Mouse (Mus musculus): ENCODE measurements around the gene Cacna1d. TPM values are rescaled to one million over a fixed set of nuclear protein-coding genes. Genes with fewer than 3 reads are reported as not detected.

The Cacna1d gene
- polyA plus RNA-seq, 1 experiment from 2014 or later = 1.4 TPM

GRCm38 (mm10) chr14:30291389-30292134 lies 199.7 kb downstream of the Cacna1d start:
- no peaks in the 10 kb centered on the region for H3K27me3 ChIP-seq (ENCODE audit: control insufficient read depth, insufficient read depth, low read length)
- H3K4me2 ChIP-seq (ENCODE audit: low read depth) = no peak overlapping the region
- H3K36me3 ChIP-seq (ENCODE audit: control insufficient read depth, insufficient read depth, low read length) = no peaks in the 10 kb centered on the region
- no peaks in the 10 kb centered on the region for H3K9me3 ChIP-seq (ENCODE audit: control insufficient read depth, low read length)
- ATAC-seq (ENCODE audit: insufficient read depth, low FRiP score, low TSS enrichment) (no peak), DNase-seq (ENCODE audit: low spot score) (no peak)
- WGBS = 76% methylated on average over 9 of the region's 9 CpGs
- H3K9ac ChIP-seq (ENCODE audit: low read length) = no peak overlapping the region
- H3K4me3 ChIP-seq (ENCODE audit: low read depth, low read length) = no peak overlapping the region
- H3K4me1 ChIP-seq (ENCODE audit: control insufficient read depth, insufficient read depth, low read length) = no peaks in the 10 kb centered on the region
- H3K27ac ChIP-seq (ENCODE audit: low read depth, low read length) = no peak overlapping the region

DNA sequence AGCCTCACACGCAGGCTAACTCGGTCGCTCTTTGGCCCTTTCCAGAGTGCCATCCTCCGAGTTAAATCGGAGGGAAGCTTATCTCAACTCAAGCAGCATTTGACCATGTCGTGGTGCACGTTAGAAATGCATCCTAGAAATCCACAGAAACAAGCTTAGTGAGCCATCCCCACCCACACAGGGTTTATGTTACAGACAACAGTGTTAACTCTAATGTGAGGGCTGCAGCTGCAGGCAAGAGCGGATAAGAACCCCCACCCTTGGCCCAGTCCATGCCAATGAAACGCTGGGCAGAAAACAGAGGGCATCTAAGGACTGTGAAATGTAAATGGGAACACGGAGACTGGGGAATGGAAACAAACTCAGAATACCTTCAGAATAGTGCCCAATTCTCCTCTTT lies 206.8 kb downstream of the Cacna1d start:
- ATAC-seq (ENCODE audit: insufficient read depth, low FRiP score, low TSS enrichment) (no peak), DNase-seq (ENCODE audit: low spot score) (no peak)
- Histone ChIP-seq H3K9me3 (ENCODE audit: control insufficient read depth, low read length) (no peaks in the 10 kb centered on the region), H3K27ac (ENCODE audit: low read depth, low read length) (no peak overlapping the region), H3K4me2 (ENCODE audit: low read depth) (no peak overlapping the region), H3K27me3 (ENCODE audit: control insufficient read depth, insufficient read depth, low read length) (no peaks in the 10 kb centered on the region), H3K4me3 (ENCODE audit: low read depth, low read length) (no peak overlapping the region), H3K9ac (ENCODE audit: low read length) (no peak overlapping the region), H3K36me3 (ENCODE audit: control insufficient read depth, insufficient read depth, low read length) (no peaks in the 10 kb centered on the region), H3K4me1 (ENCODE audit: control insufficient read depth, insufficient read depth, low read length) (no peaks in the 10 kb centered on the region)
- WGBS = 83% methylated on average over 10 of the region's 10 CpGs

DNA sequence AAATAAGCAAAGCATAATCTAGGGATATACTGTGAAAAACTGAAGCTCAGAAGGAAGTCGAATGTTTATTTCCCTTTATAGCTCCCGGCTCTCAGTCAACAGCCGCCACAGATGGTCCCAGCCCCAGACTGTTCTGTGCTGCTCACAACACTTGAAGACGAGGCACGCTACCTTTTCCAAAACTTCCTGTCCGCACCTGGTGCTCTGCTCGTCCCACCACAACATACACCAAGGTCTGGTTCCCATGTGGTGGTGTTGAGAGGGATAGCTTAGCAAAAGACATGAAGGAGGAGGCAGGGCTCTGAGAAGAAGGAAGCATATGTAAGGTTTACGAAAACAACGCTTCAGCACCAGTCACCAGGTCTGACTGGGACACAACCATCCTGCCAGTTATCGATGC lies 207.2 kb downstream of the Cacna1d start:
- Histone ChIP-seq H3K9me3 (ENCODE audit: control insufficient read depth, low read length) (no peaks in the 10 kb centered on the region), H3K27me3 (ENCODE audit: control insufficient read depth, insufficient read depth, low read length) (no peaks in the 10 kb centered on the region), H3K4me3 (ENCODE audit: low read depth, low read length) (no peak overlapping the region), H3K27ac (ENCODE audit: low read depth, low read length) (no peak overlapping the region), H3K4me1 (ENCODE audit: control insufficient read depth, insufficient read depth, low read length) (no peaks in the 10 kb centered on the region), H3K36me3 (ENCODE audit: control insufficient read depth, insufficient read depth, low read length) (no peaks in the 10 kb centered on the region), H3K4me2 (ENCODE audit: low read depth) (no peak overlapping the region), H3K9ac (ENCODE audit: low read length) (no peak overlapping the region)
- ATAC-seq (ENCODE audit: insufficient read depth, low FRiP score, low TSS enrichment) (no peak), DNase-seq (ENCODE audit: low spot score) (no peak)
- 77% methylated on average over 10 of the region's 10 CpGs for WGBS

- Histone ChIP-seq H3K9me3 (ENCODE audit: control insufficient read depth, low read length) (no peaks in the 10 kb centered on the region), H3K4me3 (ENCODE audit: low read depth, low read length) (no peak overlapping the region), H3K27me3 (ENCODE audit: control insufficient read depth, insufficient read depth, low read length) (no peaks in the 10 kb centered on the region), H3K27ac (ENCODE audit: low read depth, low read length) (no peak overlapping the region), H3K9ac (ENCODE audit: low read length) (no peak overlapping the region), H3K36me3 (ENCODE audit: control insufficient read depth, insufficient read depth, low read length) (no peaks in the 10 kb centered on the region), H3K4me1 (ENCODE audit: control insufficient read depth, insufficient read depth, low read length) (no peaks in the 10 kb centered on the region), H3K4me2 (ENCODE audit: low read depth) (no peak overlapping the region)
- DNase-seq (ENCODE audit: low spot score) (no peak), ATAC-seq (ENCODE audit: insufficient read depth, low FRiP score, low TSS enrichment) (no peak)
- WGBS = 90% methylated on average over 9 of the region's 9 CpGs
These were observed 215.7 kb downstream of the Cacna1d start for GRCm38 (mm10) chr14:30275572-30275971.

- H3K27me3 ChIP-seq (ENCODE audit: control insufficient read depth, insufficient read depth, low read length) = no peaks in the 10 kb centered on the region
- no peak for DNase-seq (ENCODE audit: low spot score)
- no peak overlapping the region for H3K9ac ChIP-seq (ENCODE audit: low read length)
- no peaks in the 10 kb centered on the region for H3K36me3 ChIP-seq (ENCODE audit: control insufficient read depth, insufficient read depth, low read length)
- H3K4me3 ChIP-seq (ENCODE audit: low read depth, low read length) = no peak overlapping the region
- ATAC-seq (ENCODE audit: insufficient read depth, low FRiP score, low TSS enrichment) = no peak
- H3K4me1 ChIP-seq (ENCODE audit: control insufficient read depth, insufficient read depth, low read length) = no peaks in the 10 kb centered on the region
- H3K27ac ChIP-seq (ENCODE audit: low read depth, low read length) = no peak overlapping the region
- no peak overlapping the region for H3K4me2 ChIP-seq (ENCODE audit: low read depth)
- no peaks in the 10 kb centered on the region for H3K9me3 ChIP-seq (ENCODE audit: control insufficient read depth, low read length)
- 80% methylated on average over 4 of the region's 4 CpGs for WGBS
These were observed 218.3 kb downstream of the Cacna1d start for GRCm38 (mm10) chr14:30272976-30273375.

- DNase-seq (ENCODE audit: low spot score) = no peak
- no peaks in the 10 kb centered on the region for H3K27me3 ChIP-seq (ENCODE audit: control insufficient read depth, insufficient read depth, low read length)
- no peaks in the 10 kb centered on the region for H3K9me3 ChIP-seq (ENCODE audit: control insufficient read depth, low read length)
- H3K9ac ChIP-seq (ENCODE audit: low read length) = no peak overlapping the region
- no peak overlapping the region for H3K4me3 ChIP-seq (ENCODE audit: low read depth, low read length)
- H3K4me2 ChIP-seq (ENCODE audit: low read depth) = no peak overlapping the region
- no peaks in the 10 kb centered on the region for H3K36me3 ChIP-seq (ENCODE audit: control insufficient read depth, insufficient read depth, low read length)
- 79% methylated on average over 5 of the region's 5 CpGs for WGBS
- no peak for ATAC-seq (ENCODE audit: insufficient read depth, low FRiP score, low TSS enrichment)
- H3K4me1 ChIP-seq (ENCODE audit: control insufficient read depth, insufficient read depth, low read length) = no peaks in the 10 kb centered on the region
- no peak overlapping the region for H3K27ac ChIP-seq (ENCODE audit: low read depth, low read length)
These were observed 218.7 kb downstream of the Cacna1d start for GRCm38 (mm10) chr14:30272523-30272922.

GRCm38 (mm10) chr14:30271856-30272255 lies 219.4 kb downstream of the Cacna1d start:
- 85% methylated on average over 8 of the region's 8 CpGs for WGBS
- Histone ChIP-seq H3K4me3 (ENCODE audit: low read depth, low read length) (no peak overlapping the region), H3K4me2 (ENCODE audit: low read depth) (no peak overlapping the region), H3K36me3 (ENCODE audit: control insufficient read depth, insufficient read depth, low read length) (no peaks in the 10 kb centered on the region), H3K9me3 (ENCODE audit: control insufficient read depth, low read length) (no peaks in the 10 kb centered on the region), H3K27me3 (ENCODE audit: control insufficient read depth, insufficient read depth, low read length) (no peaks in the 10 kb centered on the region), H3K9ac (ENCODE audit: low read length) (no peak overlapping the region), H3K4me1 (ENCODE audit: control insufficient read depth, insufficient read depth, low read length) (no peaks in the 10 kb centered on the region), H3K27ac (ENCODE audit: low read depth, low read length) (no peak overlapping the region)
- ATAC-seq (ENCODE audit: insufficient read depth, low FRiP score, low TSS enrichment) (no peak), DNase-seq (ENCODE audit: low spot score) (no peak)

GRCm38 (mm10) chr14:30270350-30270749 lies 220.9 kb downstream of the Cacna1d start:
- DNase-seq (ENCODE audit: low spot score) = no peak
- Histone ChIP-seq H3K9me3 (ENCODE audit: control insufficient read depth, low read length) (no peaks in the 10 kb centered on the region), H3K9ac (ENCODE audit: low read length) (no peak overlapping the region), H3K27me3 (ENCODE audit: control insufficient read depth, insufficient read depth, low read length) (no peaks in the 10 kb centered on the region), H3K4me2 (ENCODE audit: low read depth) (no peak overlapping the region), H3K4me3 (ENCODE audit: low read depth, low read length) (no peak overlapping the region), H3K4me1 (ENCODE audit: control insufficient read depth, insufficient read depth, low read length) (no peaks in the 10 kb centered on the region), H3K27ac (ENCODE audit: low read depth, low read length) (no peak overlapping the region), H3K36me3 (ENCODE audit: control insufficient read depth, insufficient read depth, low read length) (no peaks in the 10 kb centered on the region)
- WGBS = 88% methylated on average over 5 of the region's 5 CpGs
- no peak for ATAC-seq (ENCODE audit: insufficient read depth, low FRiP score, low TSS enrichment)

GRCm38 (mm10) chr14:30265728-30266127 lies 225.5 kb downstream of the Cacna1d start:
- H3K4me3 ChIP-seq (ENCODE audit: low read depth, low read length) = no peak overlapping the region
- no peak for DNase-seq (ENCODE audit: low spot score)
- H3K27ac ChIP-seq (ENCODE audit: low read depth, low read length) = no peak overlapping the region
- ATAC-seq (ENCODE audit: insufficient read depth, low FRiP score, low TSS enrichment) = no peak
- no peaks in the 10 kb centered on the region for H3K27me3 ChIP-seq (ENCODE audit: control insufficient read depth, insufficient read depth, low read length)
- no peak overlapping the region for H3K4me2 ChIP-seq (ENCODE audit: low read depth)
- no peak overlapping the region for H3K9ac ChIP-seq (ENCODE audit: low read length)
- H3K36me3 ChIP-seq (ENCODE audit: control insufficient read depth, insufficient read depth, low read length) = no peaks in the 10 kb centered on the region
- H3K9me3 ChIP-seq (ENCODE audit: control insufficient read depth, low read length) = no peaks in the 10 kb centered on the region
- H3K4me1 ChIP-seq (ENCODE audit: control insufficient read depth, insufficient read depth, low read length) = no peaks in the 10 kb centered on the region
- WGBS = 75% methylated on average over 9 of the region's 9 CpGs

Data from neural tube, embryonic 11.5 days (tissue).